In genomic region chr7:27673575-27674131, GRCm38 (mm10) we compare ENCODE assay signal across 8 mouse cellular contexts. TPM values are rescaled to one million over a fixed set of nuclear protein-coding genes. Genes with fewer than 3 reads are reported as not detected.
DNase-seq lines count a peak whose midpoint lies in the region; ATAC-seq and TF ChIP-seq lines count a peak whose summit lies in the region.

No protein-coding gene starts in this region.

- under 1% methylated on average over 47 of the region's 52 CpGs for WGBS in kidney, embryonic 16.5 days
- WGBS in midbrain, embryonic 14.5 days: 1% methylated on average over 52 of the region's 52 CpGs

- H3K27me3 ChIP-seq in kidney, embryonic 16.5 days (ENCODE audit: insufficient read depth, low read length): no peaks in the 10 kb centered on the region
- H3K27me3 ChIP-seq in midbrain, embryonic 14.5 days (ENCODE audit: control insufficient read depth, insufficient read depth, low read length): no peaks in the 10 kb centered on the region

- no peak for TF ChIP-seq POLR2A in bone marrow macrophage, adult 2 months (IDR thresholded peaks at IDR 0.05; ENCODE audit: borderline replicate concordance, low read depth, low read length)

- H3K4me3 ChIP-seq in bone marrow macrophage, adult 2 months (ENCODE audit: insufficient read depth, low read length): peak overlapping the region; percentile 61
- peak overlapping the region; percentile 88 for H3K4me3 ChIP-seq in kidney, embryonic 16.5 days (ENCODE audit: low read length)
- peak overlapping the region; percentile 94 for H3K4me3 ChIP-seq in midbrain, embryonic 14.5 days (replicated peaks; ENCODE audit: low read depth, low read length)

- TF ChIP-seq CTCF in bone marrow macrophage, adult 2 months (IDR thresholded peaks at IDR 0.05; ENCODE audit: low read depth, low read length): no peak

- H3K27ac ChIP-seq in bone marrow macrophage, adult 2 months (ENCODE audit: insufficient read depth, low read depth, low read length): no peak overlapping the region
- H3K27ac ChIP-seq in kidney, embryonic 16.5 days (ENCODE audit: low read length): no peak overlapping the region
- H3K27ac ChIP-seq in midbrain, embryonic 14.5 days (replicated peaks; ENCODE audit: low read depth, low read length): peak overlapping the region; percentile 86; the same call in 1 of the 2 replicates

- H3K4me1 ChIP-seq in bone marrow macrophage, adult 2 months (ENCODE audit: control insufficient read depth, insufficient read depth, low read length): peaks cover 10% of the 10 kb centered on the region
- H3K4me1 ChIP-seq in kidney, embryonic 16.5 days (ENCODE audit: insufficient read depth, low read length): peaks cover 14% of the 10 kb centered on the region
- peaks cover 31% of the 10 kb centered on the region for H3K4me1 ChIP-seq in midbrain, embryonic 14.5 days (ENCODE audit: control insufficient read depth, insufficient read depth, low read length)

- DNase-seq in left cerebral cortex, postnatal 4 days: peak; percentile 43
- no peak for DNase-seq in left cerebral cortex, adult 8-10 months (ENCODE audit: low spot score in 2 of 2)
- peak; percentile 48 for DNase-seq in midbrain, embryonic 14.5 days
- DNase-seq in urinary bladder, postnatal 25 days (ENCODE audit: low spot score): no peak

- H3K9me3 ChIP-seq in kidney, embryonic 16.5 days (ENCODE audit: low read length): no peaks in the 10 kb centered on the region
- no peaks in the 10 kb centered on the region for H3K9me3 ChIP-seq in midbrain, embryonic 14.5 days (ENCODE audit: control insufficient read depth, low read length)

- intact Hi-C loops in left cerebral cortex, postnatal 4 days (cut with DNase I): no loop called here

- H3K4me2 ChIP-seq in kidney, embryonic 16.5 days (replicated peaks; ENCODE audit: low read depth, low read length): peak overlapping the region; percentile 100
- H3K4me2 ChIP-seq in midbrain, embryonic 14.5 days (ENCODE audit: low read length): peak overlapping the region; percentile 98

- peak overlapping the region; percentile 93 for H3K9ac ChIP-seq in kidney, embryonic 16.5 days (replicated peaks; ENCODE audit: low read length)
- H3K9ac ChIP-seq in midbrain, embryonic 14.5 days (replicated peaks; ENCODE audit: low read length): peak overlapping the region; percentile 89

- peak; percentile 57 for ATAC-seq in granulocyte monocyte progenitor cell, adult 5-6 weeks (replicated peaks; ENCODE audit: poor library complexity, severe bottlenecking)
- ATAC-seq in kidney, embryonic 16.5 days (ENCODE audit: low FRiP score, low TSS enrichment): peak; percentile 46
- peak; percentile 22 for ATAC-seq in midbrain, embryonic 14.5 days (ENCODE audit: low FRiP score, low TSS enrichment)
- ATAC-seq in inflammation-experienced regulatory T-cells, adult 6 months: no peak

- H3K36me3 ChIP-seq in kidney, embryonic 16.5 days (ENCODE audit: insufficient read depth, low read length): peaks cover 5% of the 10 kb centered on the region
- H3K36me3 ChIP-seq in midbrain, embryonic 14.5 days (ENCODE audit: control insufficient read depth, insufficient read depth, low read length): 0 out of 2 replicates have a peak, but pooled peaks cover 5% of the 10 kb centered on the region

RNA-seq across cellular contexts. Expression of gene Map3k10, which starts 0.7 kb away (rescaled TPM):
- total RNA-seq in left cerebral cortex, postnatal 4 days (2021): 100 to 1,000 TPM; 162 to 170 TPM
- 100 to 1,000 TPM; 166 to 174 (median 173) TPM for total RNA-seq in left cerebral cortex, adult 8-10 months (2022)
- polyA plus RNA-seq in bone marrow macrophage, adult 2 months (2012; ENCODE audit: insufficient read depth, insufficient read length, missing spikeins): 12.2 and 12.6 TPM in 2 replicates
- total RNA-seq in granulocyte monocyte progenitor cell, adult 5-6 weeks (2014; fragmentation: Nextera tagmentation): 3.2 and 3.5 TPM in 2 replicates
- total RNA-seq in granulocyte monocyte progenitor cell, adult 5-6 weeks (2017): 4.9 and 5.0 TPM in 2 replicates
- 4.6 and 7.1 TPM in 2 replicates for polyA plus RNA-seq in kidney, embryonic 16.5 days (2015; fragmentation: Nextera tagmentation; extraction: Ambion mirVana)
- polyA plus RNA-seq in midbrain, embryonic 14.5 days (2014; fragmentation: Nextera tagmentation; extraction: Ambion mirVana): 19.0 and 24.0 TPM in 2 replicates
- 1 to 10 TPM in 1 of 3 experiments, under 1 TPM in 2; 0.88 to 1.4 (median 0.91) TPM for polyA plus RNA-seq in inflammation-experienced regulatory T-cells, adult 6 months (2017; shearing (Covaris generic))

RNA-seq across cellular contexts. Expression of gene Zfp607b, which starts 15.5 kb away (rescaled TPM):
- total RNA-seq in left cerebral cortex, postnatal 4 days (2021): 10 to 100 TPM; 10.1 to 11.4 TPM
- total RNA-seq in left cerebral cortex, adult 8-10 months (2022): 10 to 100 TPM in 2 of 4 experiments, 1 to 10 TPM in 2; 9.7 to 12.2 (median 10.7) TPM
- 4.8 and 5.6 TPM in 2 replicates for polyA plus RNA-seq in bone marrow macrophage, adult 2 months (2012; ENCODE audit: insufficient read depth, insufficient read length, missing spikeins)
- total RNA-seq in granulocyte monocyte progenitor cell, adult 5-6 weeks (2014; fragmentation: Nextera tagmentation): 0.66 and 1.7 TPM in 2 replicates
- 0.69 and 7.9 TPM in 2 replicates for total RNA-seq in granulocyte monocyte progenitor cell, adult 5-6 weeks (2017)
- polyA plus RNA-seq in kidney, embryonic 16.5 days (2015; fragmentation: Nextera tagmentation; extraction: Ambion mirVana): 4.0 and 5.4 TPM in 2 replicates
- polyA plus RNA-seq in midbrain, embryonic 14.5 days (2014; fragmentation: Nextera tagmentation; extraction: Ambion mirVana): 15.1 and 15.5 TPM in 2 replicates
- 1 to 10 TPM; 1.9 to 3.5 (median 3.3) TPM for polyA plus RNA-seq in inflammation-experienced regulatory T-cells, adult 6 months (2017; shearing (Covaris generic))

RNA-seq across cellular contexts. Expression of gene Ttc9b, which starts 19.9 kb away (rescaled TPM):
- total RNA-seq in left cerebral cortex, postnatal 4 days (2021): 10 to 100 TPM; 80.0 to 91.0 TPM
- 10 to 100 TPM; 81.9 to 99.6 (median 88.5) TPM for total RNA-seq in left cerebral cortex, adult 8-10 months (2022)
- not detected in 2 replicates for polyA plus RNA-seq in bone marrow macrophage, adult 2 months (2012; ENCODE audit: insufficient read depth, insufficient read length, missing spikeins)
- total RNA-seq in granulocyte monocyte progenitor cell, adult 5-6 weeks (2014; fragmentation: Nextera tagmentation): not detected in 2 replicates
- total RNA-seq in granulocyte monocyte progenitor cell, adult 5-6 weeks (2017): not detected in 2 replicates
- 0.11 and 0.41 TPM in 2 replicates for polyA plus RNA-seq in kidney, embryonic 16.5 days (2015; fragmentation: Nextera tagmentation; extraction: Ambion mirVana)
- 71.3 and 104 TPM in 2 replicates for polyA plus RNA-seq in midbrain, embryonic 14.5 days (2014; fragmentation: Nextera tagmentation; extraction: Ambion mirVana)
- not detected for polyA plus RNA-seq in inflammation-experienced regulatory T-cells, adult 6 months (2017; shearing (Covaris generic))

RNA-seq across cellular contexts. Expression of gene Zfp60, which starts 57.5 kb away (rescaled TPM):
- 10 to 100 TPM; 55.0 to 65.2 TPM for total RNA-seq in left cerebral cortex, postnatal 4 days (2021)
- 10 to 100 TPM; 38.2 to 46.6 (median 42.1) TPM for total RNA-seq in left cerebral cortex, adult 8-10 months (2022)
- 8.3 and 8.9 TPM in 2 replicates for polyA plus RNA-seq in bone marrow macrophage, adult 2 months (2012; ENCODE audit: insufficient read depth, insufficient read length, missing spikeins)
- 11.7 and 20.6 TPM in 2 replicates for total RNA-seq in granulocyte monocyte progenitor cell, adult 5-6 weeks (2014; fragmentation: Nextera tagmentation)
- total RNA-seq in granulocyte monocyte progenitor cell, adult 5-6 weeks (2017): 7.0 and 8.9 TPM in 2 replicates
- 36.8 and 45.6 TPM in 2 replicates for polyA plus RNA-seq in kidney, embryonic 16.5 days (2015; fragmentation: Nextera tagmentation; extraction: Ambion mirVana)
- 89.9 and 125 TPM in 2 replicates for polyA plus RNA-seq in midbrain, embryonic 14.5 days (2014; fragmentation: Nextera tagmentation; extraction: Ambion mirVana)
- polyA plus RNA-seq in inflammation-experienced regulatory T-cells, adult 6 months (2017; shearing (Covaris generic)): 10 to 100 TPM in 1 of 3 experiments, 1 to 10 TPM in 2; 7.2 to 12.6 (median 8.5) TPM

Comparison
In these comparisons a context has a peak if more than half of its experiments do, and no peak if none do; other contexts are left out.
1. DNase-seq: peak in left cerebral cortex, postnatal 4 days (single experiment) and midbrain, embryonic 14.5 days (single experiment); none in left cerebral cortex, adult 8-10 months (0 of 2) and urinary bladder, postnatal 25 days (single experiment).
2. RNA of gene Ttc9b, which starts 19.9 kb away (polyA plus RNA-seq): 71.3 to 104 TPM in midbrain, embryonic 14.5 days; 0.11 to 0.41 TPM in kidney, embryonic 16.5 days, not detected in bone marrow macrophage, adult 2 months and not detected in inflammation-experienced regulatory T-cells, adult 6 months; every median in the first group is over 10 times any median in the second.
3. Peak in every context shown above with its lines, with median percentiles within 50 percentile points of each other: H3K4me3 ChIP-seq.